Mouse (Mus musculus) ovary, postnatal 14 days (tissue): Measurements from ENCODE around the gene Palld.

Experiments used
- DNase-seq: peaks from one replicate; pipeline ENCODE4 v3.0.0; 2022; ENCODE audit warnings: low spot score

The Palld gene

GRCm38 (mm10) chr8:61865365-61865764 is 37.1 kb downstream of the Palld start:
- DNase-seq = no peak

DNA sequence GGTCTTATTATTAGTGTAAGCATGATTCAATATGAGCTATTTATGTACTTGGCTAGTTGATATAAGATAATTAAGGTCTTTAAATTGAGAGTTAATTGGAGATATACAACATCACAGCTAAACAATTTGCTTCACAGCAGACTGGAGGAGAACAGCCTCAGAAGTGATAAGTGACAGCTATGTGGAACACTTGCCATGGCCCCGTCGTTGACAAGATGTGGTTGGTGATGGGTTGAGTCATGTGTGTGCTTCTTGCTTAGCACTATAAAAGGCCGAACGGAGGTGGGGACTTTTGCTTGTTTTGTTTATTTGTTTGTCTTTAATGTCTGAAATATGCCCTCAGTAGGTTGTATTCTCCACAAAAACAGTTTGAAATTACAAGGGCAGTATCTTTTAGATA is 51.2 kb downstream of the Palld start:
- DNase-seq = no peak

GRCm38 (mm10) chr8:61848581-61849162 is 53.8 kb downstream of the Palld start:
- no peak for DNase-seq

DNA sequence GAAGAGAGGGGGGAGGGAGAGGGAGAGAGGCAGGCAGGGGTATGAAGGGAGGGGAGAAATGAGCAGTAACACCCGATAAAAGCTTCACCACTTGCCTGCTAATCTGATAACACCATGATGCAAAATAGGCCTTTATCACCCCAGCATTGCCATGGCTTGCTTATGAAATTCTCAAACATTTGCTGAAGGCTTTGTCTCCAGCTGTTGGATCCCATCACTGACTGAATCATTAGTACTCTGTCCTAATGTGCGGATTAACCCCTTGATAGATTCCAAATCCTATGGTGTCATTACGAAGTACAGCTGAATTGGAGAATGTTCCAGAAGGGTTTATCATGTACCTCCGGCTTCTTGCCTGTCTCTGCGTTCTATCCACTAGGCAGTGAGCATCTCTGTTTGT is 55.0 kb downstream of the Palld start:
- DNase-seq = no peak

GRCm38 (mm10) chr8:61844992-61845391 is 57.5 kb downstream of the Palld start:
- DNase-seq = no peak

DNA sequence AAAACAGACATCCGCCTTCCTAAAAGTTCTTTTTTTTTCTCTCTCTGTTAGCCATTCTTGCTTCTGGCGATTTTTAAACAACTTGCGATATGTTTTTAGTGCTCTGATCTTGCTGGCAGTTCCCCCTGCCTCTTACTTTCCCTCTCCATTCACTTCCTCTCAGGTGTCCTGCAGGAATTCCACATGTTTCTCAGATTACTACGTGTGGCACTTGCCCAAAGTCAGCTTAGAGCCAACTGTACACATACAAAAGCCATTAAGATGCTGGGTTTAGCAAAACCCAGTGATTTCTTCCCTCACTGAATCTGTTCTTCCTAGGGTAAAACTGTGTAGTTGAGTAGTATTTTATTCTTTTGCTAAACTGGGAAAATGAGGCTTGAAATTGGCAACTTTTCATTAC is 57.9 kb downstream of the Palld start:
- DNase-seq = no peak

GRCm38 (mm10) chr8:61843776-61844175 is 58.7 kb downstream of the Palld start:
- DNase-seq = no peak

- no peak for DNase-seq
Observed at GRCm38 (mm10) chr8:61833211-61833610, 69.3 kb downstream of the Palld start.

DNA sequence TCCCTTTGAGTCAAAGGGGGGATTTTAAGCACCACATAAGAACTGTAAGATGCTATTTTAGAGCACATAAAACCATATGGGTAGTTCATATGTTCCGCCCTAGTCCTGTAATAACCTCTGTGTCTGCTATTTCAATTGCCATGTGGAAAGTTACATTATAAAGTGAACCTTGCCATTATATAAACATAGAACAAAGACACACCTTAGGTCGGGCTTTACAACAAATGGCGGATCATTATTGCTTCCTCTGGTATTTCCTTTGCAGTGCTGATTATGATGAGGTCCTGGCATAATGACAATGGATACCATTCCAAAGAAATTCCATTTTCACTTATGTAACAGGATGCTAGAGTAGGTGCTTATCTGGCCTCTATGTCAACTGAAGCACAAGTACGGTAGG is 70.5 kb downstream of the Palld start:
- DNase-seq = no peak

DNA sequence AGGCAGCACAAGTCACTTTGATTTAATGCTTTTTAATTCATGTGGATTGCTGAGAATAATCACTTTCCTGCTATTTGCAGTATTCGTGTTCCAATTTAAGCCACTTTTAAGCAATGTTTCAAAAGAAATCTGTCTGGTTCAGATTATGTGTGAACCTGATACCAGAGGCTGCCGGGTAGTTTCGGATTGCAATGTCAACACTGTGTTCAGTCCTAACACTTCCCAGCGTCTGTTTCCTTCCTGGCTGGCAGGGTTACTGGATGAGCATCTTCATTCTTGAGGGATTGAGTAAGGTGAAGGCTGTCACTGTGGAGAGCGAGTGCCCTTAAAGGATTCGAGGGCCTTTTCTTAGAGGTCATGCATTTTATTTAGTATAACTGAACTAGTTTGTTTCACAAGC is 71.7 kb downstream of the Palld start:
- DNase-seq = no peak

DNA sequence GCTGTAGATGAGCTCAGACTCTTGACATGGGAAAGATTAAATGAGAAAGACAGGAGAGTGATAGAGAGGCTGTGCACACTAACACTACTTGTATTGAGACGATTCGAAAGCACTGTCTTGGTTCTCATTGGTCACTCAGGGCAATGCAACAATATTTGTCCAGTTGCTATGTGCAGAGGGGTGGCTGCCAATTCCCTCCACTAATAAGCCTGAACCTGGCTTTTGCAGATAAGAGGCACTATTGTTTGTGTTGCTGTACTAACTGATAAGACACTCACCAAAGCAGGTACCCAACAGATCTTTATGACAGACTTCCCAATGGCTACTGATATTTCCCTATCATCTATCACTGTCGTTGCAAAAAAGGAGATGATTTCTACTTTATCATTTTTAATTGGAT is 77.9 kb downstream of the Palld start:
- no peak for DNase-seq

DNA sequence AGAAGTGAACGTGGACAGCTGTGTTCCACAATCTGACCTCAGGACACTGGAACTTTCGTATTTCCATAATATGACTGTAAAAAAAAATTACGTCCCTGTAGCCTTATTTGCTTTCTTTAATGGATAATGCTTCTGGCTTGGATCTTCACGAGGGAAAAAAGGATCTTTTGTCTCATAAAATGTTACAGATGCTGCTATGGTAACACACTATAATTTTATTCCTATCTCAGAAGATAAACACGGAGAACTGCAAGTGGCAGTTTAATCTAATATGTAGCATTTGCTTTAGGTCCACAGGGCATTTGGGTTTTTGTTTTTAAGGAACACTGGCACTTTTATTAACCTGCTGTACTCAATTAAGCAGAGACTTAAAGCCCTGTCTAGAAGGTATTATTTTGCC is 79.3 kb downstream of the Palld start:
- no peak for DNase-seq

DNA sequence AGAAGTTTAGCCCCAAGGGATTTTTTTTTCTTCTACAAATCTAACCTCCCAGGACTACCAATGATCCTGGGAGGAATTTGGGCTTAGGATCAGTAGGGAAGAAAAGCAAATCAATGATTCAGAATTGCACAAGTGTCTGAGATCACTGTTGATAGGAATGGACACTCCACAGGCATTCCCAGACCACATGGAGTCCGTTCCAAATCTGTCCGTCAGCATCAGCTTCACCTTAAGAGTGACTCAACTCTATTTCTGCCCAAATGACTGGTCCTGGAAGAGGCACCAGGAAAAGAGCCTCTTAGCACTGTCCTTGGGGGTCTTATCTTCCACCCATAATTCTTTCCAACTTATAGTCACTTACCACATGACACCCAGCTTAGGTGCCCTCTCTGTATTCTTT is 98.7 kb downstream of the Palld start:
- DNase-seq = no peak

DNA sequence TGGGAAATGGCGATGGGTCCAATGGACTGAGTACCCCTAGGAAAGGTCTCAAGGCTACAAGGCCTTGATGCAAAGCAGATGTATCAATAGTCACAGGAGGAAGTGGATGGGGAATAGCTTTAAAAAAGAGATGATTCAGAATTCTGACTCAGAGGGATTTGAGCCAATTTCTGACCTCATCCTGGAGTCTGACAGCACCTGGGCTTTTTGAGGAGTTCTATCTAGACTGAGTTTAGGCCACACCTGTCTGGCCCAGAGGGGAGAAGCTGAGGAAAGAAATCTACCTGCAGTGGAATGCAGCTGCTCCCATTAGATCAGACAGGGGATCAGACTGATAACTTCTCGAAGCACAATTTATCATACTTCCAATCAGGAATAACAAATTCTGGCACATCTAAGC is 99.7 kb downstream of the Palld start:
- no peak for DNase-seq

- no peak for DNase-seq
Observed at GRCm38 (mm10) chr8:61797391-61797947, 105.0 kb downstream of the Palld start.

GRCm38 (mm10) chr8:61796537-61797050 is 105.9 kb downstream of the Palld start:
- no peak for DNase-seq

GRCm38 (mm10) chr8:61789946-61790345 is 112.5 kb downstream of the Palld start:
- DNase-seq = no peak

GRCm38 (mm10) chr8:61789289-61789688 is 113.2 kb downstream of the Palld start:
- no peak for DNase-seq

GRCm38 (mm10) chr8:61782931-61783491 is 119.5 kb downstream of the Palld start:
- no peak for DNase-seq

DNA sequence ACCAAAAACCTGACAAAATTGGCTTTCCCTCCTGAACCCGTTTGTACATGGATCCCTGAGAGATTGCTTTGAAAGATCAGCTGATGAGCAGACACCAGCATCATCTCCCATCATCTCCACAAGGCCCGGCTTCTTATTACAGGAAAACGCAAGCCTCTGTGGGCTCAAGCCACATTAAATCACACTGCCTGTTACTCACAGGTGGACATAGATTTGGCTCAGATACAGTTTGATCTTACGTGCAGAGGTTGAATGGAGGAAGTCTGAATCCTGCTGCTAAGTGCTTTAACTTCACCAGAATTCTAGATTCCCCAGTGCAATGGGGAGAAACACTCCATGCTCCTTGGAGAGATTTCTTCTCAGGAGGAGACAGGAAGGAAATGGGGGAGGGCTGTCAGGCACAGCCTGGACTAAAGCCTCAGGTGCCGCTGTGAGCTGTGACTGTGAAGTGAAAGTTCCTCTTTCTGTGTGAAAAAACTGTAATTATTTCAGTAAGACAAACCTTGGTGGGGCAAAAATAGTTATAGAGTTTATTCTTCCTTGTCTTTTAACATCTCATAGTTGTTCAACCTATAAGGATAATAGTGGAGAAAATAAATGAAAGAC is 121.7 kb downstream of the Palld start:
- DNase-seq = no peak

GRCm38 (mm10) chr8:61778194-61778593 is 124.3 kb downstream of the Palld start:
- no peak for DNase-seq

GRCm38 (mm10) chr8:61776560-61776959 is 125.9 kb downstream of the Palld start:
- DNase-seq = no peak

- no peak for DNase-seq
Observed at GRCm38 (mm10) chr8:61775936-61776335, 126.6 kb downstream of the Palld start.
